Mouse (Mus musculus) kidney, postnatal 0 days (tissue): ENCODE results near the gene Hist3h2a. TPM values are rescaled to one million over a fixed set of nuclear protein-coding genes. Genes with fewer than 3 reads are reported as not detected.

Source experiments
- ATAC-seq: fragments of 200-750 bp; cut with Nextera tagmentation; replicated peaks from 2 replicates; pipeline ENCODE4 v1.8.0; 2017; ENCODE audit warnings: low read depth, moderate number of reproducible peaks, moderate TSS enrichment, moderate library complexity; ENCODE audit not compliant: low FRiP score
- DNase-seq: peaks from one replicate; pipeline ENCODE4 v3.0.0-alpha.2; 2016; ENCODE audit warnings: low spot score
- H3K27ac ChIP-seq: fragments of 300-500 bp; sonication (generic); 2 replicates; pipeline ENCODE4 v1.5.1; 2014; ENCODE audit warnings: mild to moderate bottlenecking
- H3K27me3 ChIP-seq: fragments of 300-500 bp; sonication (generic); 2 replicates; pipeline ENCODE4 v1.6.1; 2014; ENCODE audit warnings: low read length, mixed read lengths; ENCODE audit not compliant: insufficient read depth
- H3K36me3 ChIP-seq: fragments of 300-500 bp; sonication (generic); 2 replicates; pipeline ENCODE4 v1.6.1; 2014; ENCODE audit warnings: low read length, mixed read lengths; ENCODE audit not compliant: insufficient read depth
- H3K4me1 ChIP-seq: fragments of 300-500 bp; sonication (generic); replicated peaks from 2 replicates; pipeline ENCODE4 v1.6.1; 2014; ENCODE audit warnings: antibody characterized with exemption, low read length, mixed read lengths; ENCODE audit not compliant: insufficient read depth
- H3K4me2 ChIP-seq: fragments of 300-500 bp; sonication (generic); 2 replicates; pipeline ENCODE4 v1.6.1; 2014; ENCODE audit warnings: mild to moderate bottlenecking, low read length, moderate library complexity, mixed read lengths
- H3K4me3 ChIP-seq: fragments of 300-500 bp; sonication (generic); replicated peaks from 2 replicates; pipeline ENCODE4 v1.5.1; 2014; ENCODE audit warnings: low read depth, low read length
- H3K9ac ChIP-seq: fragments of 300-500 bp; sonication (generic); 2 replicates; pipeline ENCODE4 v1.6.1; 2014; ENCODE audit warnings: low read depth, low read length
- H3K9me3 ChIP-seq: fragments of 300-500 bp; sonication (generic); replicated peaks from 2 replicates; pipeline ENCODE4 v1.6.1; 2016; ENCODE audit warnings: low read length, inconsistent platforms, mixed read lengths
- CTCF ChIP-seq: IDR thresholded peaks from 2 replicates; pipeline ENCODE4 v1.5.1; 2016; ENCODE audit warnings: antibody characterized with exemption, low read depth, mild to moderate bottlenecking, moderate library complexity
- WGBS: fragments of 180-500 bp; shearing (Covaris S2); extraction: QIAGEN DNeasy Blood & Tissue Kit; methylation state at CpG from one replicate; pipeline ENCODE4 v1.1.7; 2014; 5-methylcytosine and 5-hydroxymethylcytosine counted together
- polyA plus RNA-seq: library from polyadenylated mRNA; unstranded; fragments of >200 nt; fragmentation: Nextera tagmentation; extraction: Ambion mirVana; gene quantifications from 2 replicates; pipeline ENCODE4 v1.2.1, GENCODE M21; 2015

Hist3h2a gene
- polyA plus RNA-seq, 1 experiment from 2014 or later: 40.9 TPM

DNA sequence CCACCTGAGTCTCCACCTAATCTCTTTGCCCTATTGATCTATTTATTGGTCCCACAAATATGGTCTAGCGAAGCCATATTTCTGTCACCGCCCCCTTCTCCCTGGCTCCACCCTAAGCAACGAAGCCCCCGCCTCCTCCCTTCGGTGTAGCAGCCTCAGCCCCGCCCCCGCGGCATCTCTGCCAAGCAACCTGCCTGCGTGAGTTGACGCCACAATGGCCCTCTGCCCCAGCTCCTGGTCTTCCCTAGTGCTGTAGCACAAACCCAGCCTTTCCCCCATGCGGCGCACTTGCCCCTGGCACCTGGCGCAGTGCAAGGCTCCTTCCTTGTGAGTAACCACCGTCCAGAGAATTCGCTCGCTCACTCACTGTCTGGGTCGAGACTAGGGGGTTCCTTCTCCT lies 9.1 kb downstream of the Hist3h2a start:
- no peak overlapping the region for H3K27ac ChIP-seq
- peaks cover 5% of the 10 kb centered on the region; the same call in 1 of the 2 replicates for H3K4me1 ChIP-seq
- H3K4me3 ChIP-seq: no peak overlapping the region
- H3K27me3 ChIP-seq: no peaks in the 10 kb centered on the region
- DNase-seq: no peak
- H3K9me3 ChIP-seq: no peaks in the 10 kb centered on the region
- H3K9ac ChIP-seq: no peak overlapping the region
- no peak overlapping the region for H3K4me2 ChIP-seq
- no peaks in the 10 kb centered on the region for H3K36me3 ChIP-seq
- ATAC-seq: no peak
- 33% methylated on average over 17 of the region's 17 CpGs for WGBS
- no peak for TF ChIP-seq CTCF

DNA sequence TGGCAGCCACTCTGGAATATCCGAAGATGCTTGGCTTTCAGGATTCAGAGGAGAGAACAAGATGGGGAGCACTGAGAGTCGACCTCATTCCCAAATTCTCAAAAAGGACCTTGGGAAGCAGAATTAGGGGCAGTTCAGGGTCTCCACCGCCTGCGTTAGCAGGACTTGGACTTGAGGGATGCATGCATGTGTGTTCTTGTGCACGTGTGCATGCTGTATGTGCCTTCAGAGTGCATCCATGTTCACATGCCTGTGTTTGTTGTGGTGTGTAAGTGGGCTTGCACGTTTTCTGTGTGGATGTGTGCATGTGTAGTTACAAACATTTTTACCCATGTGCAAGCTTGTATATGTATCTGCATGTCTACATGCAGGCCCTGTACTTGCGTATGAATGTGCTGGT lies 9.7 kb downstream of the Hist3h2a start:
- ATAC-seq (no peak), DNase-seq (no peak)
- TF ChIP-seq CTCF: no peak
- Histone ChIP-seq H3K27me3 (no peaks in the 10 kb centered on the region), H3K9ac (no peak overlapping the region), H3K36me3 (no peaks in the 10 kb centered on the region), H3K9me3 (no peaks in the 10 kb centered on the region), H3K27ac (no peak overlapping the region), H3K4me3 (no peak overlapping the region), H3K4me2 (no peak overlapping the region), H3K4me1 (peaks cover 8% of the 10 kb centered on the region)
- 84% methylated on average over 7 of the region's 7 CpGs for WGBS

DNA sequence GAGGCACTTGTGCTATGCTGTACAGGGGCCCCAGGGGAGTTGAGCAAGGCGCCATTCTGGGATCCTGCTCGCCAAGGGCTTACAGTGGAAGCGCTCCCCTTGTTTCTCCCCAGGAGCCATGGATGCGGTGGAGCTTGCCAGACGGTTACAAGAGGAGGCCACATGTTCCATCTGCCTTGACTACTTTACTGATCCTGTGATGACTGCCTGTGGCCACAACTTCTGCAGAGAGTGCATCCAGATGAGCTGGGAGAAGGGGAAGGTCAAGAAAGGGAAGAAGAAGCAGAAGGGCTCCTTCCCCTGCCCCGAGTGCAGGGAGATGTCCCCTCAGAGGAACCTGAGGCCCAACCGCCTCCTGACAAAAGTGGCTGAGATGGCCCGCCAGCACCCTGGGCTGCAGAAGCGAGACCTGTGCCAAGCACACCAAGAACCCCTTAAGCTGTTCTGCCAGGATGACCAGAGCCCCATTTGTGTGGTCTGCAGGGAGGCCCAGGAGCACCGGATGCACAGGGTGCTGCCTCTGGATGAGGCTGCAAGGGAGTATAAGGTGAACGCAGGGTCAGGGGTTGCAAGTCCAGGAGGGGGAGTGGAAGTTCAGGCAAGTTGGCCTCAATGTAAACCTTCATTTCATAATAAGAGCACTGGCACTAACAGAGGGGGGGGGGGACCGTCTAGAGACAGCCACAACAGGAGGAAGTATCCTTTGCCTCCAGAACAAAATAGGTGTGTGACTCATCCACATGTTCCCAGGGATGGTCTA lies 10.7 kb downstream of the Hist3h2a start:
- no peak overlapping the region for H3K4me3 ChIP-seq
- H3K27ac ChIP-seq: no peak overlapping the region
- H3K9me3 ChIP-seq: no peaks in the 10 kb centered on the region
- peaks cover 18% of the 10 kb centered on the region for H3K4me1 ChIP-seq
- DNase-seq: peak; percentile 68
- H3K4me2 ChIP-seq: no peak overlapping the region
- ATAC-seq: peak; percentile 41; the same call in 1 of the 2 replicates
- H3K27me3 ChIP-seq: no peaks in the 10 kb centered on the region
- no peaks in the 10 kb centered on the region for H3K36me3 ChIP-seq
- WGBS: 34% methylated on average over 12 of the region's 12 CpGs
- no peak overlapping the region for H3K9ac ChIP-seq
- no peak for TF ChIP-seq CTCF

DNA sequence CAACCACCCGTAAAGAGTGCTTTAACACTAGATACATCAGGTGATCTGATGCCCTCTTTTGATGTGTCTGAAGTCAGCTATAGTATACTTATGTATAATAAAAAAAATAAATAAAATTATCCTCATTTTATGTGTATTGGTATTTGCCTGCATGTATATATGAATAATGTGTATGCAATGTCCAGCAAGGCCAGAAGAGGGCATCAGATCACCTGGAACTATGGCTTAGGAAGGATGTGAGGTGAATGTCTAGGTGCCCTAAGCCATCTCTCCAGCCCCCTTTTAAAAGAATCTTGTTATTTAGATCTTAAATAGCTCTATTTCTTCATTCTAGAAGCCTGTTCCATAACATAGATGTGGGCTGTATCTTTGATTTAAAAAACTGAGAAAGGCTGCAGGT lies 12.9 kb downstream of the Hist3h2a start:
- peak; percentile 74 for TF ChIP-seq CTCF
- DNase-seq: peak; percentile 60
- Histone ChIP-seq H3K4me2 (no peak overlapping the region), H3K9me3 (no peaks in the 10 kb centered on the region), H3K36me3 (no peaks in the 10 kb centered on the region), H3K9ac (no peak overlapping the region), H3K27ac (no peak overlapping the region), H3K4me3 (no peak overlapping the region), H3K27me3 (no peaks in the 10 kb centered on the region), H3K4me1 (peaks cover 22% of the 10 kb centered on the region)
- ATAC-seq: no peak
- WGBS: 97% methylated on average over 1 of the region's 1 CpGs

DNA sequence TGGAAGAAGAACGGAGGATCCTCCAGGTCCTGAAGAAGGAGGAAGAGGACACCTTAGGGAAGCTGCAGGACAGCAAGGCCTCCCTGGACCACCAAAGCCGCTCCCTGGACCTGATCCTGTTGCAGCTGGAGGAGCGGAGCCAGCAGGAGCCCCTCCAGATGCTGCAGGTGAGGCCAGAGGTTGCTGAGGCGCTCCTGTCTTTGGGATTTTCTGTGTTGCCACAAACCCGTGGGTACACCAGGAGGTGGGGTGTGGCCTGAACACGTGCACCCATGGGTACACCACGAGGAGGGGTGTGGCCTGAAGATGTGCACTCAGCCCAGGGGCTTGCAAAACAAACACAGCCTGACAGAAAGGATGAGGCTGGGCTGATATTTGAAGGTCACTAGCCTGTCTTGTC lies 14.1 kb downstream of the Hist3h2a start:
- WGBS: 70% methylated on average over 7 of the region's 7 CpGs
- Histone ChIP-seq H3K9ac (no peak overlapping the region), H3K27ac (peak overlapping the region; percentile 88), H3K4me3 (no peak overlapping the region), H3K4me2 (no peak overlapping the region), H3K27me3 (no peaks in the 10 kb centered on the region), H3K4me1 (peaks cover 22% of the 10 kb centered on the region), H3K9me3 (no peaks in the 10 kb centered on the region), H3K36me3 (no peaks in the 10 kb centered on the region)
- ATAC-seq: no peak; the same call in 1 of the 2 replicates
- DNase-seq: no peak
- TF ChIP-seq CTCF: no peak

DNA sequence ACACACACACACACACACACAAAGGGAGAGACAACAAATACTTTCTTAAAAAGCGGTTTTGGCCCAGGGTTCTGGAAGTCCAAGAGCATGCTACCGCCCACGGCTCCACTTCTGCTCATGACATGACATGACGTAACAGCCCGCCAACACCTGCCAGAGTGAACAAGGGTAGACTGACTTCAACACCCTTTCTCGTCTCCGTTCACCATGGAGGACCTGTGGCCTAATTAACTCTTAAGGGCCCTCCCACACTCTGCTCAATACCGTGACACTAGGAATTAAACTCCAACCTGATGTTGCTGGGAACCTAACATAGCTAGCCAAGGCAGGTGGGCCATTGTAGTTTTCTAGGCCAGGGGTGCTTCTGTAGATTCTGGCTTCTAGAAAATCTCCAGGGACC lies 14.5 kb downstream of the Hist3h2a start:
- H3K4me3 ChIP-seq: no peak overlapping the region
- H3K36me3 ChIP-seq: no peaks in the 10 kb centered on the region
- ATAC-seq (peak; percentile 54), DNase-seq (no peak)
- WGBS: 46% methylated on average over 8 of the region's 8 CpGs
- no peak overlapping the region for H3K9ac ChIP-seq
- H3K9me3 ChIP-seq: no peaks in the 10 kb centered on the region
- H3K4me2 ChIP-seq: no peak overlapping the region
- H3K4me1 ChIP-seq: peaks cover 22% of the 10 kb centered on the region
- peak overlapping the region; percentile 88 for H3K27ac ChIP-seq
- no peaks in the 10 kb centered on the region for H3K27me3 ChIP-seq
- TF ChIP-seq CTCF: no peak
